Mouse (Mus musculus): Measurements from ENCODE around the gene H2-Aa.

GRCm38 (mm10) chr17:34304751-34305150 lies 17.1 kb upstream of the H2-Aa start:
- TF ChIP-seq POLR2A (IDR thresholded peaks at IDR 0.05; ENCODE audit: low read depth, low read length) (no peak), CTCF (IDR thresholded peaks at IDR 0.05; ENCODE audit: borderline replicate concordance, insufficient read depth, low read length) (no peak)

Measured in embryonic fibroblast, embryonic 13.5 days (primary cell).